24 mouse cellular contexts compared by ENCODE assay signal in the genomic region with DNA sequence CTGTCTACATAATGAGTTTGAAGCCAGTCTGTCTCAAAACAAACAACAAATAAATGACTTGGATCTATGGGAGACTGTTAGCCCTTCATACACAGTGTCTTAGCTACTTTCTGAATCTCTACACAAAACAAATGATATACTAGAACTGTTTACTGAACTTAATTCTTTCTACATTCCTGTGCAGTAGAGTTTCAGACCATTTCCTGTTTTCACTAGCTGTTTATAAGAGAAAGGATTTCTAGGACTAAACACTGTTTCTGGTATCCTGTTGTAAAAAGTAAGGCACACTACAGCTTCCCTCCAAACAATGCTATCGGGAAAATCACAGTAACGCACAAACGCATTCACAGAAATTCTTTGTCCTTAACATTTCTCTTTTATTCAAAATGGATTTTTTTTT. TPM values are rescaled to one million over a fixed set of nuclear protein-coding genes. Genes with fewer than 3 reads are reported as not detected.
DNase-seq lines count a peak whose midpoint lies in the region; ATAC-seq and TF ChIP-seq lines count a peak whose summit lies in the region.
"Had no signal": no experiment of that assay in that cellular context is flagged by ENCODE, and none has a peak within 500 bp of the region (broad histone marks: within the 10 kb centered on the region; RNA-seq: fewer than 3 reads in every experiment).

No protein-coding gene starts in this region.

- TF ChIP-seq CTCF in gastrocnemius, adult 2 months (IDR thresholded peaks at IDR 0.05), result no peak
- TF ChIP-seq CTCF in kidney, postnatal 0 days (IDR thresholded peaks at IDR 0.05; ENCODE audit: low read depth), result no peak

- ATAC-seq in kidney, postnatal 0 days (replicated peaks; ENCODE audit: low FRiP score, low read depth), result no peak
- ATAC-seq in lung, embryonic 15.5 days (ENCODE audit: borderline replicate concordance, extremely low read depth, low FRiP score, low TSS enrichment), result no peak
- no peak for ATAC-seq in megakaryocyte-erythroid progenitor cell, adult 5-6 weeks (replicated peaks; ENCODE audit: low FRiP score, low TSS enrichment, poor library complexity, severe bottlenecking)
- ATAC-seq: activated CD4-positive, CD25-positive, alpha-beta regulatory T cell, adult 4 months; forebrain, embryonic 14.5 days; forebrain, postnatal 0 days had no signal

- peak overlapping the region; percentile 80 for H3K27ac ChIP-seq in gastrocnemius, adult 2 months
- no peak overlapping the region for H3K27ac ChIP-seq in kidney, postnatal 0 days
- peak overlapping the region; percentile 59 for H3K27ac ChIP-seq in lung, embryonic 15.5 days
- H3K27ac ChIP-seq in brown adipose tissue, adult 24 weeks (replicated peaks; ENCODE audit: low read depth, low read length), result peak overlapping the region; percentile 72
- H3K27ac ChIP-seq: embryonic facial prominence, embryonic 12.5 days; embryonic facial prominence, embryonic 15.5 days; heart, embryonic 13.5 days; hindbrain, embryonic 12.5 days; hindbrain, embryonic 15.5 days had no signal

- H3K36me3 ChIP-seq in kidney, postnatal 0 days (ENCODE audit: insufficient read depth, low read length), result no peaks in the 10 kb centered on the region
- no peaks in the 10 kb centered on the region for H3K36me3 ChIP-seq in lung, embryonic 15.5 days
- H3K36me3 ChIP-seq: embryonic facial prominence, embryonic 12.5 days; embryonic facial prominence, embryonic 15.5 days; heart, embryonic 13.5 days; hindbrain, embryonic 12.5 days; hindbrain, embryonic 15.5 days had no signal

- no peak overlapping the region for H3K9ac ChIP-seq in kidney, postnatal 0 days (ENCODE audit: low read depth, low read length)
- H3K9ac ChIP-seq in lung, embryonic 15.5 days, result no peak overlapping the region
- H3K9ac ChIP-seq: embryonic facial prominence, embryonic 12.5 days; embryonic facial prominence, embryonic 15.5 days; forebrain, postnatal 0 days; heart, embryonic 13.5 days; hindbrain, embryonic 12.5 days; hindbrain, embryonic 15.5 days had no signal

- WGBS in kidney, postnatal 0 days, result 65% methylated on average over 3 of the region's 3 CpGs
- WGBS in lung, embryonic 15.5 days, result 66% methylated on average over 3 of the region's 3 CpGs

- DNase-seq in gastrocnemius, adult 2 months, result no peak
- no peak for DNase-seq in gastrocnemius, postnatal 14 days
- peak; percentile 68 for DNase-seq in kidney, postnatal 0 days (ENCODE audit: low spot score)
- no peak for DNase-seq in kidney, adult 11 months
- no peak for DNase-seq in lung, adult 18-20 months
- DNase-seq: adrenal gland, adult 8-10 months; adrenal gland, postnatal 25 days; cerebellum, adult 11 months; cerebellum, adult 2 months; cerebellum, adult 9-11 months; cerebellum, postnatal 25 days; forebrain, postnatal 0 days; gastrocnemius, postnatal 36 days had no signal

- H3K4me2 ChIP-seq in kidney, postnatal 0 days (ENCODE audit: low read length), result no peak overlapping the region
- no peak overlapping the region for H3K4me2 ChIP-seq in lung, embryonic 15.5 days
- H3K4me2 ChIP-seq: embryonic facial prominence, embryonic 12.5 days; embryonic facial prominence, embryonic 15.5 days; hindbrain, embryonic 12.5 days; hindbrain, embryonic 15.5 days had no signal

- no peaks in the 10 kb centered on the region for H3K27me3 ChIP-seq in kidney, postnatal 0 days (ENCODE audit: insufficient read depth, low read length)
- no peaks in the 10 kb centered on the region for H3K27me3 ChIP-seq in lung, embryonic 15.5 days
- H3K27me3 ChIP-seq: embryonic facial prominence, embryonic 12.5 days; embryonic facial prominence, embryonic 15.5 days; heart, embryonic 13.5 days; hindbrain, embryonic 12.5 days; hindbrain, embryonic 15.5 days had no signal

- intact Hi-C loops in gastrocnemius, adult 2 months (cut with DNase I), result loop anchor here (10.0 kb wide), 1 partner anchor 98 kb away; no protein-coding TSS in a partner anchor
- intact Hi-C loops in gastrocnemius, postnatal 14 days (cut with DNase I; ENCODE audit: low total_unique reads), result no loop called here

- H3K9me3 ChIP-seq in kidney, postnatal 0 days (replicated peaks; ENCODE audit: low read length), result no peaks in the 10 kb centered on the region
- no peaks in the 10 kb centered on the region for H3K9me3 ChIP-seq in lung, embryonic 15.5 days
- H3K9me3 ChIP-seq: embryonic facial prominence, embryonic 12.5 days; embryonic facial prominence, embryonic 15.5 days; heart, embryonic 13.5 days; hindbrain, embryonic 12.5 days; hindbrain, embryonic 15.5 days had no signal

- H3K4me1 ChIP-seq in kidney, postnatal 0 days (replicated peaks; ENCODE audit: insufficient read depth, low read length), result no peaks in the 10 kb centered on the region
- peaks cover 14% of the 10 kb centered on the region for H3K4me1 ChIP-seq in lung, embryonic 15.5 days
- peaks cover 7% of the 10 kb centered on the region for H3K4me1 ChIP-seq in brown adipose tissue, adult 24 weeks (ENCODE audit: control insufficient read depth, insufficient read depth, insufficient read length, low read length)
- H3K4me1 ChIP-seq: embryonic facial prominence, embryonic 12.5 days; embryonic facial prominence, embryonic 15.5 days; hindbrain, embryonic 15.5 days had no signal

- H3K4me3 ChIP-seq in gastrocnemius, adult 2 months, result peak overlapping the region; percentile 61
- H3K4me3 ChIP-seq in kidney, postnatal 0 days (replicated peaks; ENCODE audit: low read depth, low read length), result no peak overlapping the region
- no peak overlapping the region for H3K4me3 ChIP-seq in lung, embryonic 15.5 days
- no peak overlapping the region for H3K4me3 ChIP-seq in brown adipose tissue, adult 24 weeks (ENCODE audit: insufficient read depth, low read depth, low read length)
- H3K4me3 ChIP-seq: embryonic facial prominence, embryonic 12.5 days; embryonic facial prominence, embryonic 15.5 days; heart, embryonic 13.5 days; hindbrain, embryonic 12.5 days; hindbrain, embryonic 15.5 days had no signal

RNA-seq across cellular contexts. Expression of gene Cd36, which starts 2.2 kb away (rescaled TPM):
- total RNA-seq in gastrocnemius, adult 2 months (2021), result 100 to 1,000 TPM; 237 to 443 TPM
- total RNA-seq in gastrocnemius, postnatal 14 days (2021), result 100 to 1,000 TPM; 272 to 471 TPM
- polyA plus RNA-seq in kidney, postnatal 0 days (2015; fragmentation: Nextera tagmentation; extraction: Ambion mirVana), result 22.6 and 25.0 TPM in 2 replicates
- 17.5 and 23.0 TPM in 2 replicates for polyA plus RNA-seq in lung, embryonic 15.5 days (2015; fragmentation: Nextera tagmentation; extraction: Ambion mirVana)
- 1,463 and 1,631 TPM in 2 replicates for polyA plus RNA-seq in brown adipose tissue, adult 24 weeks (2012; ENCODE audit: insufficient read depth, insufficient read length, missing spikeins)
- total RNA-seq in megakaryocyte-erythroid progenitor cell, adult 5-6 weeks (2014; fragmentation: Nextera tagmentation), result 2.8 and 4.1 TPM in 2 replicates
- total RNA-seq in megakaryocyte-erythroid progenitor cell, adult 5-6 weeks (2017), result 8.0 and 8.9 TPM in 2 replicates
- total RNA-seq: granulocyte monocyte progenitor cell, adult 5-6 weeks had no signal

Comparison
In these comparisons a context has a peak if more than half of its experiments do, and no peak if none do; other contexts are left out.
1. RNA of gene Cd36, which starts 2.2 kb away (total RNA-seq): 272 to 471 TPM in gastrocnemius, postnatal 14 days and 237 to 443 TPM in gastrocnemius, adult 2 months; 2.8 to 8.9 TPM in megakaryocyte-erythroid progenitor cell, adult 5-6 weeks; every median in the first group is over 10 times any median in the second.